Mouse (Mus musculus) stomach, embryonic 15.5 days (tissue): ENCODE results near the gene Ankfn1. TPM values are rescaled to one million over a fixed set of nuclear protein-coding genes. Genes with fewer than 3 reads are reported as not detected.

Experiments
- ATAC-seq: fragments of 200-750 bp; cut with Nextera tagmentation; 2 replicates; pipeline ENCODE4 v1.8.0; 2017; ENCODE audit warnings: low read depth, moderate number of reproducible peaks, moderate TSS enrichment; ENCODE audit not compliant: insufficient read depth, low FRiP score
- H3K27ac ChIP-seq: fragments of 300-500 bp; sonication (generic); 2 replicates; pipeline ENCODE4 v1.5.1; 2015; ENCODE audit warnings: mild to moderate bottlenecking, inconsistent platforms
- H3K27me3 ChIP-seq: fragments of 300-500 bp; sonication (generic); replicated peaks from 2 replicates; pipeline ENCODE4 v1.6.1; 2015; ENCODE audit warnings: inconsistent platforms
- H3K36me3 ChIP-seq: fragments of 300-500 bp; sonication (generic); 2 replicates; pipeline ENCODE4 v1.6.1; 2015; ENCODE audit warnings: inconsistent platforms
- H3K4me1 ChIP-seq: fragments of 300-500 bp; sonication (generic); 2 replicates; pipeline ENCODE4 v1.6.1; 2015; ENCODE audit warnings: inconsistent platforms
- H3K4me2 ChIP-seq: fragments of 300-500 bp; sonication (generic); 2 replicates; pipeline ENCODE4 v1.6.1; 2015; ENCODE audit warnings: mild to moderate bottlenecking, inconsistent platforms
- H3K4me3 ChIP-seq: fragments of 300-500 bp; sonication (generic); replicated peaks from 2 replicates; pipeline ENCODE4 v1.5.1; 2015; ENCODE audit warnings: inconsistent platforms
- H3K9ac ChIP-seq: fragments of 300-500 bp; sonication (generic); 2 replicates; pipeline ENCODE4 v1.6.1; 2015; ENCODE audit warnings: inconsistent platforms
- H3K9me3 ChIP-seq: fragments of 300-500 bp; sonication (generic); 2 replicates; pipeline ENCODE4 v1.6.1; 2016; ENCODE audit warnings: inconsistent platforms
- WGBS: fragments of 180-500 bp; shearing (Covaris S2); methylation state at CpG from one replicate; pipeline ENCODE4 v1.1.7; 2015; 5-methylcytosine and 5-hydroxymethylcytosine counted together
- polyA plus RNA-seq: library from polyadenylated mRNA; unstranded; fragments of >200 nt; fragmentation: Nextera tagmentation; extraction: Ambion mirVana; gene quantifications from 2 replicates; pipeline ENCODE4 v1.2.1, GENCODE M21; 2015

The Ankfn1 gene
- polyA plus RNA-seq, 1 experiment from 2014 or later: 0.31 TPM

GRCm38 (mm10) chr11:89382634-89383009, 394.8 kb downstream of the Ankfn1 start:
- Histone ChIP-seq H3K9me3 (no peaks in the 10 kb centered on the region), H3K27me3 (no peaks in the 10 kb centered on the region), H3K9ac (no peak overlapping the region), H3K36me3 (no peaks in the 10 kb centered on the region), H3K4me3 (no peak overlapping the region), H3K4me1 (0 out of 2 replicates have a peak, but pooled peaks cover 16% of the 10 kb centered on the region), H3K4me2 (no peak overlapping the region), H3K27ac (no peak overlapping the region; the same call in 1 of the 2 replicates)
- WGBS: 50% methylated on average over 2 of the region's 2 CpGs
- ATAC-seq: no peak

GRCm38 (mm10) chr11:89381782-89382633, 395.4 kb downstream of the Ankfn1 start:
- Histone ChIP-seq H3K4me2 (no peak overlapping the region), H3K4me3 (no peak overlapping the region), H3K9ac (no peak overlapping the region), H3K36me3 (no peaks in the 10 kb centered on the region), H3K4me1 (0 out of 2 replicates have a peak, but pooled peaks cover 16% of the 10 kb centered on the region), H3K9me3 (no peaks in the 10 kb centered on the region), H3K27me3 (no peaks in the 10 kb centered on the region), H3K27ac (peak overlapping the region; percentile 11; the same call in 1 of the 2 replicates)
- peak; percentile 53; the same call in 1 of the 2 replicates for ATAC-seq
- 31% methylated on average over 8 of the region's 8 CpGs for WGBS

GRCm38 (mm10) chr11:89370941-89371340, 406.5 kb downstream of the Ankfn1 start:
- peaks cover 5% of the 10 kb centered on the region; the same call in 1 of the 2 replicates for H3K4me1 ChIP-seq
- no peak overlapping the region for H3K27ac ChIP-seq
- no peak overlapping the region for H3K9ac ChIP-seq
- 84% methylated on average over 14 of the region's 14 CpGs for WGBS
- H3K27me3 ChIP-seq: no peaks in the 10 kb centered on the region
- H3K36me3 ChIP-seq: no peaks in the 10 kb centered on the region
- H3K9me3 ChIP-seq: no peaks in the 10 kb centered on the region
- no peak overlapping the region for H3K4me3 ChIP-seq
- no peak for ATAC-seq
- H3K4me2 ChIP-seq: no peak overlapping the region

GRCm38 (mm10) chr11:89370373-89370772, 407.1 kb downstream of the Ankfn1 start:
- H3K4me3 ChIP-seq: no peak overlapping the region
- no peak overlapping the region for H3K9ac ChIP-seq
- H3K4me2 ChIP-seq: no peak overlapping the region
- H3K36me3 ChIP-seq: no peaks in the 10 kb centered on the region
- H3K4me1 ChIP-seq: peaks cover 5% of the 10 kb centered on the region; the same call in 1 of the 2 replicates
- ATAC-seq: peak; percentile 54; the same call in 1 of the 2 replicates
- no peak overlapping the region for H3K27ac ChIP-seq
- no peaks in the 10 kb centered on the region for H3K27me3 ChIP-seq
- 76% methylated on average over 7 of the region's 7 CpGs for WGBS
- no peaks in the 10 kb centered on the region for H3K9me3 ChIP-seq

GRCm38 (mm10) chr11:89363981-89364380, 413.5 kb downstream of the Ankfn1 start:
- Histone ChIP-seq H3K9ac (no peak overlapping the region), H3K27me3 (no peaks in the 10 kb centered on the region), H3K4me3 (no peak overlapping the region), H3K27ac (no peak overlapping the region), H3K4me2 (no peak overlapping the region), H3K36me3 (no peaks in the 10 kb centered on the region), H3K9me3 (no peaks in the 10 kb centered on the region), H3K4me1 (no peaks in the 10 kb centered on the region)
- WGBS: 78% methylated on average over 3 of the region's 3 CpGs
- ATAC-seq: no peak

- Histone ChIP-seq H3K27ac (no peak overlapping the region), H3K36me3 (no peaks in the 10 kb centered on the region), H3K4me3 (no peak overlapping the region), H3K9me3 (no peaks in the 10 kb centered on the region), H3K4me2 (no peak overlapping the region), H3K9ac (no peak overlapping the region), H3K4me1 (no peaks in the 10 kb centered on the region), H3K27me3 (no peaks in the 10 kb centered on the region)
- WGBS: 88% methylated on average over 3 of the region's 3 CpGs
- no peak for ATAC-seq
These were observed 416.6 kb downstream of the Ankfn1 start for GRCm38 (mm10) chr11:89360895-89361294.

- no peak overlapping the region for H3K4me3 ChIP-seq
- no peak for ATAC-seq
These were observed 418.9 kb downstream of the Ankfn1 start for GRCm38 (mm10) chr11:89358546-89358945.

GRCm38 (mm10) chr11:89356479-89356878, 421.0 kb downstream of the Ankfn1 start:
- Histone ChIP-seq H3K4me3 (no peak overlapping the region), H3K9me3 (no peaks in the 10 kb centered on the region), H3K9ac (no peak overlapping the region), H3K36me3 (no peaks in the 10 kb centered on the region), H3K4me2 (no peak overlapping the region), H3K27me3 (no peaks in the 10 kb centered on the region), H3K27ac (no peak overlapping the region), H3K4me1 (no peaks in the 10 kb centered on the region)
- 70% methylated on average over 2 of the region's 2 CpGs for WGBS
- no peak for ATAC-seq

More at GRCm38 (mm10) chr11:89358546-89358945, 418.9 kb downstream of the Ankfn1 start:
- no peak overlapping the region for H3K27ac ChIP-seq
- no peaks in the 10 kb centered on the region for H3K4me1 ChIP-seq
- H3K4me2 ChIP-seq: no peak overlapping the region
- H3K9me3 ChIP-seq: no peaks in the 10 kb centered on the region
- H3K27me3 ChIP-seq: no peaks in the 10 kb centered on the region
- no peaks in the 10 kb centered on the region for H3K36me3 ChIP-seq
- H3K9ac ChIP-seq: no peak overlapping the region
- 75% methylated on average over 5 of the region's 5 CpGs for WGBS

- H3K27ac ChIP-seq: no peak overlapping the region
These were observed 421.4 kb downstream of the Ankfn1 start for GRCm38 (mm10) chr11:89356018-89356417.

GRCm38 (mm10) chr11:89340238-89340637, 437.2 kb downstream of the Ankfn1 start:
- H3K9ac ChIP-seq: no peak overlapping the region
- no peaks in the 10 kb centered on the region for H3K4me1 ChIP-seq
- H3K36me3 ChIP-seq: no peaks in the 10 kb centered on the region
- no peaks in the 10 kb centered on the region for H3K9me3 ChIP-seq
- no peak overlapping the region for H3K4me2 ChIP-seq
- no peak for ATAC-seq
- 61% methylated on average over 12 of the region's 12 CpGs for WGBS
- H3K27me3 ChIP-seq: no peaks in the 10 kb centered on the region
- no peak overlapping the region for H3K4me3 ChIP-seq
- no peak overlapping the region for H3K27ac ChIP-seq

More at GRCm38 (mm10) chr11:89356018-89356417, 421.4 kb downstream of the Ankfn1 start:
- ATAC-seq: no peak
- H3K36me3 ChIP-seq: no peaks in the 10 kb centered on the region
- H3K4me1 ChIP-seq: no peaks in the 10 kb centered on the region
- H3K27me3 ChIP-seq: no peaks in the 10 kb centered on the region
- no peak overlapping the region for H3K9ac ChIP-seq
- H3K4me3 ChIP-seq: no peak overlapping the region
- no peaks in the 10 kb centered on the region for H3K9me3 ChIP-seq
- WGBS: 63% methylated on average over 5 of the region's 5 CpGs
- H3K4me2 ChIP-seq: no peak overlapping the region
